17 mouse cellular contexts compared by ENCODE assay signal in genomic region chr16:70232706-70233105, GRCm38 (mm10).
DNase-seq lines count a peak whose midpoint lies in the region; ATAC-seq and TF ChIP-seq lines count a peak whose summit lies in the region.
"Had no signal": no experiment of that assay in that cellular context is flagged by ENCODE, and none has a peak within 500 bp of the region (broad histone marks: within the 10 kb centered on the region; RNA-seq: fewer than 3 reads in every experiment).

No protein-coding gene starts in this region.

- no peak for ATAC-seq in CD4-positive, CD25-positive, alpha-beta regulatory T cell, adult 4 months
- ATAC-seq: activated CD4-positive, CD25-positive, alpha-beta regulatory T cell, adult 4 months; midbrain, embryonic 16.5 days had no signal

- H3K27ac ChIP-seq in layer of hippocampus, adult 2 months = no peak overlapping the region
- H3K27ac ChIP-seq: forebrain, embryonic 12.5 days had no signal

- peak; percentile 54 for TF ChIP-seq CTCF in layer of hippocampus, adult 2 months (conservative IDR thresholded peaks at IDR 0.05)

- no peak overlapping the region for H3K4me3 ChIP-seq in layer of hippocampus, adult 2 months
- H3K4me3 ChIP-seq: forebrain, embryonic 12.5 days had no signal

- peak; percentile 7 for DNase-seq in CD4-positive, CD25-positive, alpha-beta regulatory T cell, adult 2 months (ENCODE audit: low read depth, low spot score)
- DNase-seq in layer of hippocampus, adult 2 months (ENCODE audit: low spot score in 2 of 2) = no peak
- no peak for DNase-seq in layer of hippocampus, adult 9-11 months
- peak; percentile 3 for DNase-seq in lung, postnatal 14 days
- no peak for DNase-seq in lung, postnatal 4 days
- DNase-seq in ovary, postnatal 14 days (ENCODE audit: low spot score) = no peak
- no peak for DNase-seq in heart, adult 18-20 months
- DNase-seq: adrenal gland, postnatal 10 days; cerebellum, adult 9-11 months; gastrocnemius, postnatal 14 days; kidney, adult 8-10 months; right cerebral cortex, postnatal 4 days; thymus, postnatal 25 days had no signal

Comparison
In these comparisons a context has a peak if more than half of its experiments do, and no peak if none do; other contexts are left out.
1. DNase-seq: peak in CD4-positive, CD25-positive, alpha-beta regulatory T cell, adult 2 months (single experiment) and lung, postnatal 14 days (single experiment); none in layer of hippocampus, adult 2 months (0 of 2), layer of hippocampus, adult 9-11 months (single experiment), lung, postnatal 4 days (0 of 2), ovary, postnatal 14 days (single experiment) and heart, adult 18-20 months (0 of 2).